Mouse (Mus musculus): ENCODE measurements around the gene Padi4.

DNA sequence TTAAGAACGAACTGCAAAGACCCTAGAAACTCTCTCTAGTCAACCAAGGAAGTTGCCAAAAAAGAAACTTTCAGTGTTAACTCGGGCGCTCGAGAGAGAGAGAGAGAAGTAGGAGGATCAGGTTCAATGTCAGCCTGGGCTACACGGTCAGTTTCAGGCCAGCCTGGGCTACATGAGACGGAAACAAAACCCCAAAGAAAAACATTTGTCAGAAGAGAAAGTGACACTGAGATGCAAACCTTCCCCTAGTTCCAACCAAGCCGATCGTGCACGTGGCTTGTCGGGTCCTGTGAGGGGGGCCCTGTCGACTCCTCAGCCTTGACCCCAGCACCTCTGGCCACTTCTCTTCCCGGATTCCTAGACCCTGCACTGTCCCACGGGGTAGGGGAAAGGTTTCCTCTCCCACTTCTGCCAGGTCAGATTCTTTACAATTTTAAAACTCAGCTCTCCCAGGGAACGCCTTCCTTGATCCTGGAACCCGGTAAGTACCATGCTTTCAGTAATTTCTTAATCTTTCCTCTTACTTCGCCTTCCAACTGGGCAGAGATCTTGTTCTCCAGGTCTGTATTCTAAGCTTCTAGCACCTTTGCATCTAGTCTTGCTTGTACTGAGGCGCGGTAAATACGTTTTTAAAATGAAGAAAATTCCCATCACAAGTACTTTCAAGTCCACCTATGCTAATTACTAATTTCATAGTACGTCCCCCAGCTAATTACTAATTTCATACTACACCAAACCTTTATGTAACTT, 73.6 kb downstream of the Padi4 start, which contains the start of gene Rcc2:
- no peak for TF ChIP-seq CTCF (IDR thresholded peaks at IDR 0.05; ENCODE audit: low read depth, low read length)
- no peak for TF ChIP-seq POLR2A (IDR thresholded peaks at IDR 0.05; ENCODE audit: extremely low read depth, insufficient read depth, low read length)
